Mouse (Mus musculus): ENCODE data around the gene Maml2.

DNA sequence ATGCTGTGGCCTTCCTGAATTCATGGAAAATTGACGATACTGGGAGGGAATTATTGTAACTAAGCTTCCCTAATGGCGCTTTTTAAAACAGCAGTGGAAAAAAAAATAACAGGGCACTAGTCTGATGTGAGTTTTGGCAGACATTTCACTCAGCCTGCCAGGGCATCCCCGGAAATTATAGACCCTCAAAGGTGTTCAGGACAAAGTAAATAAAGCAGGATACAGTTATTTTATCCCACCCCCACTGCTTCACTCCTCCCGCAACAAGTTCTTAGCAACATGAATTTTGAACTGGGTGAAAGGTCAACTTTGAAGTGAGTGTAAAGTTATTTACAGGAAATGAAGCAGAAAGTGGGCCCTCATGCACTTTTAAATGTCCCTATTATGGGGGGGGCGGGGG, 286.2 kb downstream of the Maml2 start:
- TF ChIP-seq GATA1 (IDR thresholded peaks at IDR 0.05; ENCODE audit: low read length) (no peak), TAL1 (IDR thresholded peaks at IDR 0.05; ENCODE audit: low read length) (no peak)
